Mouse (Mus musculus): ENCODE data around the gene Etnk1.
A peak's percentile ranks its signal among the peaks of the same experiment; 100 is the strongest.

Etnk1 gene

GRCm38 (mm10) chr6:143166452-143167357 is at the start of gene Etnk1:
TSS of gene Etnk1 (plus strand) at chr6:143167221.
- peak; percentile 95 for DNase-seq (ENCODE audit: low read depth, low spot score)

GRCm38 (mm10) chr6:143119325-143119724 is 47.7 kb upstream of the Etnk1 start:
- no peak for DNase-seq (ENCODE audit: low read depth, low spot score)

DNA sequence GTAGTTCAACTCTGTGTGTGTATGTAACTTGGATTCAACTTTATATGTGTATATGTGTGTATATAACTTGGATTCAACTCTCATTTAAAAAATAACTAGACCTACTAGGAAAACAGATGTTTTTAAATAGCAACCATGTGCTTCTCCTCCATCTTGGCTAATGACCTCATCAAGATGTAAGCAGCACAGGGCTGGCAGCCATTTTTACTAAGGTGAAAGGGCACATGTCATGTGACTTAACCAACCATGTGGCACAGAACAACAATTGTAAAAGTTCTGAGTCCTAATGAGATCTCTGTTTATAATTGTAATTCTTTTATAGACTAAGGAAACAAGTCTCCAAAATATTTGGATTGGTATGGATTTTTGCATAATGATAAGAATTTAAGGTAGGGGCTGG is 41.3 kb upstream of the Etnk1 start:
- DNase-seq (ENCODE audit: low read depth, low spot score), result no peak

- DNase-seq (ENCODE audit: low read depth, low spot score), result peak; percentile 94
These were observed 37.6 kb upstream of the Etnk1 start for GRCm38 (mm10) chr6:143129466-143129865.

DNA sequence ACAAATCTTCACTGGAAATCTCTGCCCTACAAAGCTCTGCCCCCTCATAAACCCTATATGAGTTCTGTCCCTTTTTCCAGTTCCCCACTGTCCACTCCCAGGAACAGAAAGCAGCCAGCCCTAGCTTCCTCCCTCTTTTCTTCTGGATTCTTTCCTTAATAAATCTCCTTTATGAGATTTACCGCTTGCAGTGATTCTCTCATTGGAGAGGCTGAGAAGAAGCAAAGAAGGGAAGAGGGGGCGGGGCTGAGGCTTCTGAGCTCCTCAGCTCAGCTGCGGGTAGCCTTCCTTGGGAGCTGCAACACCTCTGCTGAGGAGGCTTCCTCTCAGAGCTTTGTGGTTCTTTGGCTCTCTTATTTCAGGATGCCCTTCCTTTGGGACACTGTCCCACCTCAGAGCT is 37.1 kb upstream of the Etnk1 start:
- DNase-seq (ENCODE audit: low read depth, low spot score), result no peak

DNA sequence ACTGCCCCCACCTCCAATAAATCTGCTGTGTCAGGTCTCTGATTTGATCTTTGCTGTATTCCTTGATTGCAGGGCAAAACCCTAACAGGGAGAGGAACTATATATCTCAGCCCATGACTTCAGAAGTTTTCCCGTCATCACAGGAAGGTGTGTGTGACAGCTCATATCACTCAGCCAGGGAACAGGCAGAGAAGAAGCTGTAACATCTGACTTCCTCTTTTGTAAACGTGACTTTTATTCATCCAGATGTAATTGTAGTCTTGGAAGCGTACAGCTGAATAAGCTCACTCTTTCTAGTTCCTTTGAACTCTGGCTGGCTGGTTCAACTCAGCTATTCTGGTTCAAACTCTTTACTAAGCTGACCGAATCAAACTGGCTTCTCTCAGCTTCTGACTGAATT is 36.6 kb upstream of the Etnk1 start:
- no peak for DNase-seq (ENCODE audit: low read depth, low spot score)

- DNase-seq (ENCODE audit: low read depth, low spot score), result no peak
These were observed 34.9 kb upstream of the Etnk1 start for GRCm38 (mm10) chr6:143131895-143132652.

GRCm38 (mm10) chr6:143133150-143133549 is 33.9 kb upstream of the Etnk1 start:
- DNase-seq (ENCODE audit: low read depth, low spot score), result no peak

DNA sequence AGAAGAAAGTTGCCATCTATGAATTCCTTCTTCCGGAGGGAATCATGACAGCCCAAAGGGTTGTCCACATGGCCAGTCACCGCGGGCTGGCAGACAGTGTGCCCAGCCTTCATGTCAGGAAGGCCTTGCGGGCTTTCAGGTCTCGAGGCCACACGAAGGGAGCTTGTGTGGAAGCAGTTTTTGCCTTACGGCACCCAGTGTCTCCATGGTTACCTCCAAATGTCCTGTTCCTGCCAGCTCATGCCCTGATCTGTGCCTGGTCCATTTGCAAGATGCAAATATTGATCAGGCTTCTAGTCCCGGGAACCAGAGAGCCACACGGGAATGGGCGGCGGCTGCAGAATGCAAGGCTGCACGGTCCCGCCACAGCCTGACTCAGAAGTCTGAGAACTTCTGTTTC is 31.9 kb upstream of the Etnk1 start:
- DNase-seq (ENCODE audit: low read depth, low spot score), result peak; percentile 46

DNA sequence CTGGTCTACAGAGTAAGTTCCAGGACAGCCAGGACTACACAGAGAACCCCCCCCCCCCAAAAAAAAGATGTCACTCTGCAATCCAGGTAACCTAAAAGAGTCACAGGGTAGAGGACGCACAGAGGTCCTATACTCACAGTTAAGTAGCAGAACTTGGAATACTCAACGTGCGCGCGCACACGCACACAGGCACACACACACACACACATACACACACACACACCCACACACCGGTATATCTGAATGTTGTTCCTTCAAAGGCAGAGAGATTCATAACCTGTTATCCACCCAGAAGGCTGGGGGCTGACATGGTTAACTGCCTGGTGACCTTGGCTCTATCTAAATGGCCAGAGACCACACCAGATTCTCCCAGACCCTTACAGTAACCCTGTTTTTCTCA is 30.3 kb upstream of the Etnk1 start:
- no peak for DNase-seq (ENCODE audit: low read depth, low spot score)

GRCm38 (mm10) chr6:143137341-143137740 is 29.7 kb upstream of the Etnk1 start:
- no peak for DNase-seq (ENCODE audit: low read depth, low spot score)

- no peak for DNase-seq (ENCODE audit: low read depth, low spot score)
These were observed 27.6 kb upstream of the Etnk1 start for GRCm38 (mm10) chr6:143139417-143139816.

- peak; percentile 74 for DNase-seq (ENCODE audit: low read depth, low spot score)
These were observed 26.1 kb upstream of the Etnk1 start for GRCm38 (mm10) chr6:143140884-143141283.

DNA sequence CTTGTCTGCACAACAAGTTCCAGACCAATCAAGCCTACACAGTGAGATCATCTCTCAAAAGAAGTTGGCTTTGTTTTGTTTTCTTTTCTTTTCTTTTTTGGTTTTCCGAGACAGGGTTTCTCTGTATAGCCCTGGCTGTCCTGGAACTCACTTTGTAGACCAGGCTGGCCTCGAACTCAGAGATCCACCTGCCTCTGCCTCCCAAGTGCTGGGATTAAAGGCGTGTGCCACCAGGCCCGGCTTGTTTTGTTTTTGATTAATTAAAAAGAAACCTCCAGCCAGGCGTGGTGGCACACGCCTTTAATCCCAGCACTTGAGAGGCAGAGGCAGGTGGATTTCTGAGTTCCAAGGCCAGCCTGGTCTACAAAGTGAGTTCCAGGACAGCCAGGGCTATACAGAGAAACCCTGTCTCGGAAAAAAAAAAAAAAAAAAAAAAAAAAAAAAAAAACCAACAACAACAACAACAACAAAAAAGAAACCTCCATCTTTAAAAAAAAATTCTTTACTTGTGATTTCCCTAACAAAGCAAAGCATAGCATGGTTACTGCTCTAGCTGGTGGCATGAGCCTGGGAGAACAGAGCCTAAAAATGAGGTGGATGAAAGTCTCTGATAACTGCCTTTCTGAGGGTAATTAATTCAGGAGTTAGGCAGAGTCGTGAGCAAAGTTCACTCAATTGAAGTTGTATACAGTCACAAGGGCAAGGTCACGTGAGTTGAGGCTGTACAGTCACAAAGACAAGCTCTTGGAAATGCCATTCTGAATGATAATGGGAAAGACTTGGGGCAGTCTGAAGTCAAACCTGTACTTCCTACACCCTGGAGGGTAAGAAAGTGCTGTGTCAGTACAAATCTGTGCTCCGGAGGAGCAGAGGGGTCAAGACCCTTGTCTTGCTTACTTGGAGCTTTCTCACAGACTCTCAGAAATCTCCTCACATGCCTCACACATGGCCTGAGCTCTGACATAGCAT is 25.1 kb upstream of the Etnk1 start:
- DNase-seq (ENCODE audit: low read depth, low spot score), result peak; percentile 98

- peak; percentile 44 for DNase-seq (ENCODE audit: low read depth, low spot score)
These were observed 24.2 kb upstream of the Etnk1 start for GRCm38 (mm10) chr6:143142861-143143260.

DNA sequence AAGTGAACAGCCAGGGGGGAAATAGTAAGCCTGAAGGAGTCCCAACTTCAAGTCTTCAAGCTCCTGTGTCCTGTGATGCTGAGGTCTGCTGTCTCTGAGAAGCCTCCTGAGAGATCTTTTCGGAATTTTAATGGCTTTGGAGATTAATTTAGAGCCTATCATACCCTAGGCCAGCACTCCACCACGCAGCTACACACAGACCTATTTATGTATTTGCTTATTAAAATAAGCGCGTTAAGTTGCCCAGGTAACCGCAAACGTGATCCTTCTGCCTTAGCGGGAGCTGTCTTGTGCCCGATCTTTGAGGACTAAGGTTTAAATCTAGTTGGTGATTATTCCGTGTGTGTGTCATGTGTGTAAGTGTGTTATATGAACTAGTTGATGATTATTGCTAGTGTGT is 23.7 kb upstream of the Etnk1 start:
- DNase-seq (ENCODE audit: low read depth, low spot score), result no peak

DNA sequence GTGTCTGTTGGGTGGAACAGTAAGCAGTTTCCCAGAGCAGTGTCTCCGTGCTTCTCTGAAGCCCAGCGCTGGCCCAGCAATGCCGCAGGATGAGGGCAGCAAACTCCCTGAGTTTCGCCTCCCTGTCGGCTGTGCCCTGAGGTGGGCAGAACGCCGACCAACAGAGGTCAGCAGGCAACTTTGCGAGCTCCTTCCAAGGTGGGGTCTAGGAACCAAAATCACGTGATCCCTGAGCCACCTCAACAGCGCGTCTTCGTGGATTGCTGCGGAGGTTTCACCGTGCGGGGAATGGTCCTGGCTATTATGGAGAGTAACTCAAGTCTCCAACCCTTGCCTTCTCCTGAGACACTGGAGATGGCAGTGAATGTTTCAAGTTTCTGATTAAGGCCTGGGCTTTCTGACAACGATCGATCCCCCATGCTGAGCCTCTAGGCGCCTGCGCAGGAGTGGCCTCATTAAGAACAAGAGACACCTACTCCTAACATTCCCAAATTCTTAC is 23.2 kb upstream of the Etnk1 start:
- DNase-seq (ENCODE audit: low read depth, low spot score), result peak; percentile 74

DNA sequence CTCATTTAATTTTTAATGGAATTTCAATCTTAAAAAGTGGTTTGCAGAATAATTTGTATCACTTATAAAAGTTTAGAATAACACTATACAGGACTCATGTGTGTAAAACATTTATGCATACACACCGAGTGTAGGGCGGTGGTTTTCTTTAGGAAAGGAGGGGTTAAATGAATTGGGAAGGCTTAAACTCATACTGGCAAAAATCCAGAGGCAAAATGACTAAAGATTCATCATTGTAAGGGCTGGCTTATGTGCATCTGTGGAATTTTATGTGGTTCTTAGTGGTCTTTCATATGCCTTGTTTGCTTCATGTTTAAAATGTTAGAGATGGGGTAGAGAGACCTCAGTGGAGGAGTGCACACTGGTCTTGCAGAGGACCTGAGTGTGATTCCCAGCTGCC is 22.5 kb upstream of the Etnk1 start:
- DNase-seq (ENCODE audit: low read depth, low spot score), result no peak

GRCm38 (mm10) chr6:143145051-143145450 is 22.0 kb upstream of the Etnk1 start:
- no peak for DNase-seq (ENCODE audit: low read depth, low spot score)

DNA sequence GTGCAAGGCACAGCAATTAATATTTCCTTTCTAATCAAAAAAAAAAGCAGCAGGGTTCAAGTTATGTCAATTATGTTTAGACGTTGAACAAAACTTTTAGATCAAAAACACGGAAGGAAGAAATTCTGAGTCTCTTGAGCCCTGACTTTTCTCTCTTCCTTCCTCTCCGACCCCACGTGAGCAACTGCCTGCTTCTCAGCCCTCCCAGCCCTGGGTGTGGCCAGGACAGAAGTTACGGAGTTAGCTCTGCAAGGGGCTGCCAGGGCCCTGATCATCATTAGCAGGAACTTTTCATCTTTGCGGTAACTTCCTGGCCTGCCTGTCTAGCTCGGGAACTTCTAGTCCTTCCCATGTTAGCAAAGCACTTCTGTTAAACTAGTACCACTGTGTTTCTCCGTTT is 20.3 kb upstream of the Etnk1 start:
- peak; percentile 78 for DNase-seq (ENCODE audit: low read depth, low spot score)

GRCm38 (mm10) chr6:143148868-143149267 is 18.2 kb upstream of the Etnk1 start:
- DNase-seq (ENCODE audit: low read depth, low spot score), result peak; percentile 50

Data from ZHBTc4 (cell line).